Mouse (Mus musculus): Measurements from ENCODE around the gene Cntn5.
A peak's percentile ranks its signal among the peaks of the same experiment; 100 is the strongest.

Gene Cntn5

GRCm38 (mm10) chr9:10170526-10170925 is 734.0 kb downstream of the Cntn5 start:
- DNase-seq: no peak

- no peak for DNase-seq
Observed at GRCm38 (mm10) chr9:10121350-10122057, 783.1 kb downstream of the Cntn5 start.

- DNase-seq: no peak
Observed at GRCm38 (mm10) chr9:10116581-10116980, 788.0 kb downstream of the Cntn5 start.

- peak in 1 of 2 experiments; percentile 17 for DNase-seq
Observed at GRCm38 (mm10) chr9:10109156-10109555, 795.4 kb downstream of the Cntn5 start.

GRCm38 (mm10) chr9:10107861-10108260 is 796.7 kb downstream of the Cntn5 start:
- no peak for DNase-seq

- no peak for DNase-seq
Observed at GRCm38 (mm10) chr9:10101812-10102440, 802.6 kb downstream of the Cntn5 start.

- DNase-seq: no peak
Observed at GRCm38 (mm10) chr9:10076282-10076681, 828.3 kb downstream of the Cntn5 start.

- no peak for DNase-seq
Observed at GRCm38 (mm10) chr9:10073401-10073800, 831.2 kb downstream of the Cntn5 start.

GRCm38 (mm10) chr9:10072860-10073259 is 831.7 kb downstream of the Cntn5 start:
- no peak for DNase-seq

GRCm38 (mm10) chr9:10071271-10071670 is 833.3 kb downstream of the Cntn5 start:
- no peak for DNase-seq

- DNase-seq: no peak
Observed at GRCm38 (mm10) chr9:10044969-10045789, 859.4 kb downstream of the Cntn5 start.

GRCm38 (mm10) chr9:10043001-10043400 is 861.6 kb downstream of the Cntn5 start:
- no peak for DNase-seq

GRCm38 (mm10) chr9:10015129-10015528 is 889.4 kb downstream of the Cntn5 start:
- DNase-seq: no peak

GRCm38 (mm10) chr9:9984028-9984427 is 920.5 kb downstream of the Cntn5 start:
- DNase-seq: no peak

- no peak for DNase-seq
Observed at GRCm38 (mm10) chr9:9983220-9983619, 921.4 kb downstream of the Cntn5 start.

- DNase-seq: no peak
Observed at GRCm38 (mm10) chr9:9965370-9965769, 939.2 kb downstream of the Cntn5 start.

GRCm38 (mm10) chr9:9960610-9961172 is 943.9 kb downstream of the Cntn5 start:
- DNase-seq: no peak

- DNase-seq: no peak
Observed at GRCm38 (mm10) chr9:9949346-9949745, 955.2 kb downstream of the Cntn5 start.

- DNase-seq: no peak
Observed at GRCm38 (mm10) chr9:9944872-9945271, 959.7 kb downstream of the Cntn5 start.

- DNase-seq: no peak
Observed at GRCm38 (mm10) chr9:9937444-9938436, 966.8 kb downstream of the Cntn5 start.

- DNase-seq: no peak
Observed at GRCm38 (mm10) chr9:9920580-9920979, 984.0 kb downstream of the Cntn5 start.

- peak in 1 of 2 experiments; percentile 5 for DNase-seq
Observed at GRCm38 (mm10) chr9:9899070-9899469, 1005.5 kb downstream of the Cntn5 start.

Data from kidney, adult 8-10 months (tissue).